Mouse (Mus musculus): ENCODE results near the gene Gm13288. TPM values are rescaled to one million over a fixed set of nuclear protein-coding genes. Genes with fewer than 3 reads are reported as not detected.

Gene Gm13288
- polyA plus RNA-seq, 1 experiment from 2014 or later: not detected

Other genes with a start within 250 kb of the Gm13288 start
- not detected for gene Ifna15, start 247.3 kb upstream of the Gm13288 start, polyA plus RNA-seq (2017; shearing (Covaris generic))
- gene Ifna14, start 233.7 kb upstream of the Gm13288 start, polyA plus RNA-seq (2017; shearing (Covaris generic)): not detected
- not detected for gene Ifna9, start 213.1 kb upstream of the Gm13288 start, polyA plus RNA-seq (2017; shearing (Covaris generic))
- gene Ifna12, start 202.2 kb upstream of the Gm13288 start, polyA plus RNA-seq (2017; shearing (Covaris generic)): not detected
- gene C87499, start 171.1 kb upstream of the Gm13288 start, polyA plus RNA-seq (2017; shearing (Covaris generic)): not detected
- gene Ifna13, start 161.1 kb upstream of the Gm13288 start, polyA plus RNA-seq (2017; shearing (Covaris generic)): not detected
- gene Ifna16, start 128.6 kb upstream of the Gm13288 start, polyA plus RNA-seq (2017; shearing (Covaris generic)): not detected
- gene Ifna2, start 121.6 kb upstream of the Gm13288 start, polyA plus RNA-seq (2017; shearing (Covaris generic)): not detected
- gene Ifnab, start 114.2 kb upstream of the Gm13288 start, polyA plus RNA-seq (2017; shearing (Covaris generic)): not detected
- gene Gm26566, start 83.7 kb upstream of the Gm13288 start, polyA plus RNA-seq (2017; shearing (Covaris generic)): not detected
- gene Klhl9, start 83.1 kb upstream of the Gm13288 start, polyA plus RNA-seq (2017; shearing (Covaris generic)): 24.6 TPM
- gene Gm13271, start 50.7 kb upstream of the Gm13288 start, polyA plus RNA-seq (2017; shearing (Covaris generic)): not detected
- not detected for gene Gm13283, start 45.4 kb upstream of the Gm13288 start, polyA plus RNA-seq (2017; shearing (Covaris generic))
- gene Gm13290, start 31.7 kb upstream of the Gm13288 start, polyA plus RNA-seq (2017; shearing (Covaris generic)): not detected
- not detected for gene Gm13289, start 28.6 kb upstream of the Gm13288 start, polyA plus RNA-seq (2017; shearing (Covaris generic))
- not detected for gene Gm13272, start 25.7 kb upstream of the Gm13288 start, polyA plus RNA-seq (2017; shearing (Covaris generic))
- 0.72 TPM for gene Ifnz, start 23.4 kb upstream of the Gm13288 start, polyA plus RNA-seq (2017; shearing (Covaris generic))
- not detected for gene Gm13276, start 19.8 kb upstream of the Gm13288 start, polyA plus RNA-seq (2017; shearing (Covaris generic))
- gene Gm13277, start 16.9 kb upstream of the Gm13288 start, polyA plus RNA-seq (2017; shearing (Covaris generic)): not detected
- not detected for gene Gm13278, start 14.0 kb upstream of the Gm13288 start, polyA plus RNA-seq (2017; shearing (Covaris generic))
- gene Gm13275, start 11.0 kb upstream of the Gm13288 start, polyA plus RNA-seq (2017; shearing (Covaris generic)): not detected
- not detected for gene Gm13279, start 8.1 kb upstream of the Gm13288 start, polyA plus RNA-seq (2017; shearing (Covaris generic))
- gene Gm13285, start 5.9 kb upstream of the Gm13288 start, polyA plus RNA-seq (2017; shearing (Covaris generic)): 1.2 TPM
- not detected for gene Gm13287, start 2.3 kb upstream of the Gm13288 start, polyA plus RNA-seq (2017; shearing (Covaris generic))
- not detected for gene Ifna7, start 10.7 kb downstream of the Gm13288 start, polyA plus RNA-seq (2017; shearing (Covaris generic))
- not detected for gene Ifna11, start 14.4 kb downstream of the Gm13288 start, polyA plus RNA-seq (2017; shearing (Covaris generic))
- gene Ifna6, start 21.9 kb downstream of the Gm13288 start, polyA plus RNA-seq (2017; shearing (Covaris generic)): not detected
- gene Ifna5, start 30.0 kb downstream of the Gm13288 start, polyA plus RNA-seq (2017; shearing (Covaris generic)): not detected
- gene Ifna4, start 36.3 kb downstream of the Gm13288 start, polyA plus RNA-seq (2017; shearing (Covaris generic)): not detected
- not detected for gene Ifna1, start 44.6 kb downstream of the Gm13288 start, polyA plus RNA-seq (2017; shearing (Covaris generic))
- not detected for gene Ifne, start 74.7 kb downstream of the Gm13288 start, polyA plus RNA-seq (2017; shearing (Covaris generic))